In the genomic region with DNA sequence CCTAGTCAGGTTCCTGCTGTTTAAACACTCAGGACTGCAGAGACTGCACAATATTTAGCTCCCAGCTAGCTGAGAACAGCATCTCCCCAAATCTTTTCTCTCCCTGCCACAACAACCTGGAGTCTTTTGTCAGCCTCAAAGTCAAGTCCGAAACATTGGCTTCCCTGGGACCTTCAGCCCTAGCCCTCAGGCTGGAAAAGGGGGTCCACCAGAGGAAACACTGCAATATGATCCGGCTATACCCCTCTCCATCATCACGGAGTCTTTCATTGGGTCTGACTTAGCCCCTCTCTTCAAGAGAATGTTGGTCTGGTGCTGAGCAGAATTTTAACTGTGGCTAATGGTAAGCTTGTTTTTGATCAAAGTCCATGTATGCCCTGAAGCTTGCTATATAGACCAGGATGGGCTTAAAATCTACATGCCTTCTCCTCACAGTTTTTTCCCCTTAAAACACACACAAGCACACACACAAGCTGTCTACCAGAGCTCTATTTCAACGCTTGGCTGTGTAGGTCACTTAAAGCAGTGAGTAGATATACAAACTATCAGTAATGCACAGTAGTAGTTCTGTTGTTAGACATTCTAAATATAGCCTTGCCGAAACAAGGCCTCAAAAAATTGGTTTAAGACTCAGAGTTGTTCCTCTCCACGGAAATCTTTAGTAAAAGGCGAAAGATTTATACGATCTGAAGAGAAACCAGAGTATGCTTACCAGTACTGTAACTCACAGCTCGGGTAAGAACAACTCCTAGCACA, we compare ENCODE assay signal across 8 mouse cellular contexts. TPM values are rescaled to one million over a fixed set of nuclear protein-coding genes. Genes with fewer than 3 reads are reported as not detected.
DNase-seq lines count a peak whose midpoint lies in the region; ATAC-seq lines count a peak whose summit lies in the region.

No protein-coding gene starts in this region.

- peaks cover 61% of the 10 kb centered on the region for H3K4me1 ChIP-seq in kidney, embryonic 15.5 days
- H3K4me1 ChIP-seq in erythroblast, embryonic 14.5 days (ENCODE audit: control insufficient read depth), result peaks cover 69% of the 10 kb centered on the region
- peaks cover 24% of the 10 kb centered on the region for H3K4me1 ChIP-seq in limb, embryonic 11.5 days (ENCODE audit: control insufficient read depth, insufficient read depth, low read length)
- peaks cover 19% of the 10 kb centered on the region for H3K4me1 ChIP-seq in neural tube, embryonic 12.5 days

- peak overlapping the region; percentile 96 for H3K27ac ChIP-seq in kidney, embryonic 15.5 days
- H3K27ac ChIP-seq in limb, embryonic 11.5 days (replicated peaks; ENCODE audit: low read depth, low read length), result peak overlapping the region; percentile 80
- peak overlapping the region; percentile 54 for H3K27ac ChIP-seq in neural tube, embryonic 12.5 days

- H3K9me3 ChIP-seq in kidney, embryonic 15.5 days (replicated peaks), result no peaks in the 10 kb centered on the region; the same call in 1 of the 2 replicates
- H3K9me3 ChIP-seq in erythroblast, embryonic 14.5 days (ENCODE audit: control insufficient read depth, low read length), result no peaks in the 10 kb centered on the region
- H3K9me3 ChIP-seq in limb, embryonic 11.5 days (ENCODE audit: control insufficient read depth, low read length), result no peaks in the 10 kb centered on the region
- H3K9me3 ChIP-seq in neural tube, embryonic 12.5 days, result no peaks in the 10 kb centered on the region

- DNase-seq in kidney, adult 11 months, result no peak
- DNase-seq in MN1 (ENCODE audit: low spot score), result peak; percentile 87
- DNase-seq in limb, embryonic 11.5 days (ENCODE audit: low spot score), result peak; percentile 76
- no peak for DNase-seq in gastrocnemius, postnatal 4 days (ENCODE audit: low spot score in 2 of 2)
- no peak for DNase-seq in adrenal gland, adult (ENCODE audit: inconsistent age in 2 of 2, low spot score in 1 of 2)

- 3% methylated on average over 9 of the region's 9 CpGs for WGBS in kidney, embryonic 15.5 days
- 2% methylated on average over 9 of the region's 9 CpGs for WGBS in limb, embryonic 11.5 days
- 7% methylated on average over 9 of the region's 9 CpGs for WGBS in neural tube, embryonic 12.5 days

- H3K27me3 ChIP-seq in kidney, embryonic 15.5 days, result 0 out of 2 replicates have a peak, but pooled peaks cover 3% of the 10 kb centered on the region
- no peaks in the 10 kb centered on the region for H3K27me3 ChIP-seq in erythroblast, embryonic 14.5 days (ENCODE audit: control insufficient read depth)
- no peaks in the 10 kb centered on the region for H3K27me3 ChIP-seq in limb, embryonic 11.5 days (ENCODE audit: control insufficient read depth, insufficient read depth, low read length)
- H3K27me3 ChIP-seq in neural tube, embryonic 12.5 days (replicated peaks), result no peaks in the 10 kb centered on the region

- 0 out of 2 replicates have a peak overlapping the region, but pooled peaks have one; percentile 19 for H3K9ac ChIP-seq in kidney, embryonic 15.5 days
- peak overlapping the region; percentile 37 for H3K9ac ChIP-seq in limb, embryonic 11.5 days (ENCODE audit: low read length)
- 0 out of 2 replicates have a peak overlapping the region, but pooled peaks have one; percentile 23 for H3K9ac ChIP-seq in neural tube, embryonic 12.5 days

- H3K4me2 ChIP-seq in kidney, embryonic 15.5 days, result peak overlapping the region; percentile 34
- H3K4me2 ChIP-seq in limb, embryonic 11.5 days (ENCODE audit: low read depth, severe bottlenecking), result no peak overlapping the region; the same call in 1 of the 2 replicates
- peak overlapping the region; percentile 31 for H3K4me2 ChIP-seq in neural tube, embryonic 12.5 days (replicated peaks)

- ATAC-seq in kidney, embryonic 15.5 days (replicated peaks; ENCODE audit: low FRiP score), result peak; percentile 90
- peak; percentile 84 for ATAC-seq in limb, embryonic 11.5 days (ENCODE audit: insufficient number of reproducible peaks, low FRiP score, low TSS enrichment, low read depth)
- peak; percentile 75 for ATAC-seq in neural tube, embryonic 12.5 days (ENCODE audit: low FRiP score, low read depth)

- peak overlapping the region; percentile 8; the same call in 1 of the 2 replicates for H3K4me3 ChIP-seq in kidney, embryonic 15.5 days (replicated peaks)
- H3K4me3 ChIP-seq in erythroblast, embryonic 14.5 days (replicated peaks), result peak overlapping the region; percentile 27
- no peak overlapping the region for H3K4me3 ChIP-seq in limb, embryonic 11.5 days (ENCODE audit: low read depth, low read length)
- no peak overlapping the region for H3K4me3 ChIP-seq in neural tube, embryonic 12.5 days

- H3K36me3 ChIP-seq in kidney, embryonic 15.5 days, result no peaks in the 10 kb centered on the region
- no peaks in the 10 kb centered on the region for H3K36me3 ChIP-seq in erythroblast, embryonic 14.5 days (ENCODE audit: control insufficient read depth)
- no peaks in the 10 kb centered on the region for H3K36me3 ChIP-seq in limb, embryonic 11.5 days (ENCODE audit: control insufficient read depth, insufficient read depth, low read length)
- no peaks in the 10 kb centered on the region for H3K36me3 ChIP-seq in neural tube, embryonic 12.5 days

RNA-seq across cellular contexts. Expression of a gene that starts 1.0 kb away (rescaled TPM):
- polyA plus RNA-seq in kidney, embryonic 15.5 days (2015; fragmentation: Nextera tagmentation; extraction: Ambion mirVana), result 7.9 and 8.1 TPM in 2 replicates
- polyA plus RNA-seq in erythroblast, embryonic 14.5 days (2012), result 3.0 and 3.3 TPM in 2 replicates
- 7.2 and 8.2 TPM in 2 replicates for polyA plus RNA-seq in limb, embryonic 11.5 days (2014; fragmentation: Nextera tagmentation; extraction: Ambion mirVana)
- 5.4 and 5.7 TPM in 2 replicates for polyA plus RNA-seq in neural tube, embryonic 12.5 days (2016; fragmentation: Nextera tagmentation; extraction: Ambion mirVana)
- total RNA-seq in gastrocnemius, postnatal 4 days (2021), result 1 to 10 TPM; 8.3 to 9.1 TPM

RNA-seq across cellular contexts. Expression of a gene that starts 55.2 kb away (rescaled TPM):
- polyA plus RNA-seq in kidney, embryonic 15.5 days (2015; fragmentation: Nextera tagmentation; extraction: Ambion mirVana), result 3.5 and 4.2 TPM in 2 replicates
- not detected in 2 replicates for polyA plus RNA-seq in erythroblast, embryonic 14.5 days (2012)
- 44.5 and 46.2 TPM in 2 replicates for polyA plus RNA-seq in limb, embryonic 11.5 days (2014; fragmentation: Nextera tagmentation; extraction: Ambion mirVana)
- polyA plus RNA-seq in neural tube, embryonic 12.5 days (2016; fragmentation: Nextera tagmentation; extraction: Ambion mirVana), result 32.6 and 36.4 TPM in 2 replicates
- total RNA-seq in gastrocnemius, postnatal 4 days (2021), result under 1 TPM; 0.88 to 0.91 TPM

Comparison
In these comparisons a context has a peak if more than half of its experiments do, and no peak if none do; other contexts are left out.
1. H3K4me3 ChIP-seq: peak in kidney, embryonic 15.5 days (single experiment) and erythroblast, embryonic 14.5 days (single experiment); none in limb, embryonic 11.5 days (single experiment) and neural tube, embryonic 12.5 days (single experiment).
2. DNase-seq: peak in MN1 (single experiment) and limb, embryonic 11.5 days (single experiment); none in kidney, adult 11 months (single experiment), gastrocnemius, postnatal 4 days (0 of 2) and adrenal gland, adult (0 of 2).
3. Peak in every context shown above with its lines, with median percentiles within 50 percentile points of each other: ATAC-seq, H3K27ac ChIP-seq and H3K9ac ChIP-seq.